Mouse (Mus musculus) liver, adult 2 months (tissue): ENCODE results near the gene Tcerg1l. TPM values are rescaled to one million over a fixed set of nuclear protein-coding genes. Genes with fewer than 3 reads are reported as not detected.

Experiments used
- DNase-seq: peaks from one replicate; pipeline ENCODE4 v3.0.0-alpha.2; 2011; ENCODE audit warnings: low read depth, low spot score; ENCODE audit errors: extremely low read depth
- H3K27ac ChIP-seq: fragments of 200-500 bp; replicated peaks from 2 replicates; pipeline ENCODE4 v1.5.1; 2012; ENCODE audit warnings: low read depth, mild to moderate bottlenecking, control low read depth, inconsistent platforms, low read length; ENCODE audit not compliant: insufficient read depth
- H3K27me3 ChIP-seq: fragments of 200-500 bp; 2 replicates; pipeline ENCODE4 v1.6.1; 2012; ENCODE audit warnings: mild to moderate bottlenecking, moderate library complexity, low read length, inconsistent platforms; ENCODE audit not compliant: control insufficient read depth, insufficient read depth
- H3K36me3 ChIP-seq: fragments of 200-500 bp; 2 replicates; pipeline ENCODE4 v1.6.1; 2012; ENCODE audit warnings: low read length, inconsistent platforms; ENCODE audit not compliant: control insufficient read depth, insufficient read depth
- H3K4me1 ChIP-seq: fragments of 200-500 bp; 2 replicates; pipeline ENCODE4 v1.6.1; 2011; ENCODE audit warnings: low read length; ENCODE audit not compliant: control insufficient read depth, insufficient read depth
- H3K4me3 ChIP-seq: fragments of 200-500 bp; 2 replicates; pipeline ENCODE4 v1.5.1; 2011; ENCODE audit warnings: low read depth, mild to moderate bottlenecking, control low read depth, low read length, moderate library complexity; ENCODE audit not compliant: insufficient read depth
- H3K79me2 ChIP-seq: fragments of 200-500 bp; 2 replicates; pipeline ENCODE4 v1.6.1; 2012; ENCODE audit warnings: inconsistent platforms, mild to moderate bottlenecking, low read length, moderate library complexity; ENCODE audit not compliant: control insufficient read depth, insufficient read depth
- H3K9ac ChIP-seq: fragments of 200-500 bp; 2 replicates; pipeline ENCODE4 v1.6.1; 2012; ENCODE audit warnings: low read depth, mild to moderate bottlenecking, control low read depth, inconsistent platforms, low read length
- CTCF ChIP-seq: fragments of 200-500 bp; IDR thresholded peaks from 2 replicates; pipeline ENCODE4 v1.5.1; 2011; ENCODE audit warnings: low read depth, low read length, control low read depth
- POLR2A ChIP-seq: fragments of 200-500 bp; IDR thresholded peaks from 2 replicates; pipeline ENCODE4 v1.6.1; 2011; ENCODE audit warnings: low read length, control low read depth; ENCODE audit not compliant: insufficient read depth; ENCODE audit errors: extremely low read depth
- WGBS: fragments of 180-500 bp; shearing (Covaris S2); methylation state at CpG from one replicate; pipeline ENCODE4 v1.1.7; 2018; 5-methylcytosine and 5-hydroxymethylcytosine counted together
- polyA plus RNA-seq: library from polyadenylated mRNA; depleted of rRNA; stranded (reverse); fragments of >200 nt; gene quantifications from 2 replicates; pipeline ENCODE4 v1.2.3, GENCODE M21; 2012
- total RNA-seq: library from RNA; depleted of rRNA; stranded (reverse); fragments of >200 nt; gene quantifications from 2 replicates; pipeline ENCODE4 v1.2.3, GENCODE M21; 2014

Tcerg1l gene
- total and polyA plus RNA-seq, 2 experiments, result not detected

DNA sequence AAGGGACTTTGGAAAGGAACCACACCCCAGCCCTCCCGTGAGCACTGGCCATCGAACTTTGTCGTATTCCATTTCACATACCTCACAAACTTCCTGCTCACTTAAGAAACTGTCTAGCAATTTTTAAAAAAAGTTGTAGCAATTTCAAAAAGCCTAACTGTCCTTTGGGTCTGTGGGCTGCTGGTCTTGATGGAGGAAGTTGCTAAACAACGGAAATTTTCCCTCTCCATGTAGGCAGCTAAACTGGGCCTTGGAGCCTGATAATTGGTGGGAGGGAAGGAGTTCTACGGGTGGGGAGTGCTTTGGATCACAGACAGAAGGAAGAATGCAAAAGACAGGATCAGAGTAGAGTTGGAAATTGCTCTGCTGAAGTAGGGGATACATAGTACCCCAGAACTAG is 155.3 kb downstream of the Tcerg1l start:
- Histone ChIP-seq H3K4me1 (no peaks in the 10 kb centered on the region), H3K27ac (no peak overlapping the region), H3K36me3 (no peaks in the 10 kb centered on the region), H3K27me3 (no peaks in the 10 kb centered on the region), H3K9ac (no peak overlapping the region), H3K79me2 (no peaks in the 10 kb centered on the region), H3K4me3 (no peak overlapping the region)
- 74% methylated on average over 5 of the region's 5 CpGs for WGBS
- no peak for TF ChIP-seq POLR2A
- TF ChIP-seq CTCF, result no peak
- DNase-seq, result no peak

DNA sequence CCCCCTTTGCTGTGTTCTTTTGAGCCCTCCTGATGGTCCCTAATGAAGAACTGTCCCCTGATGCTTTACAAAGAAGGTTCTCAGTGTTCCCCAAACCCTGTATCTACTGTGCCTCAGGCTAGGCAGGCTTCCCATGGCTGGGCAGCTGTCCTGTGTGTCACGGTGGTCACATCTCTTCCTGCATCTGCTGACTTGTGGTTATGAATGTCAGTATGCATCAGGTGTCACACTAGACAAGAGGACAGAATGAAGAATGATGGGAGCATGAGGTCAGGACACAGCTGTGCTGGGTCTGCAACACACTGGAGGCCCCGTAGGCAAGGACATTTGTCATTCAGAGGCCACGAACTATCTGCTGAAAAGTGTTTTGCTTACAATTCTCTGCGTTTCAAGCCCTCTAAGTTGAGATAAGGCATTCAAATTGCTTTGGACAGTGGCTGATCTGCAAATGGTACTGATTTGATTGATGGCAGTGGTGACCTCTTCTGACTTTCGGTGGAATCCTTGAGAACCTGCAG is 159.8 kb downstream of the Tcerg1l start:
- H3K4me1 ChIP-seq, result no peaks in the 10 kb centered on the region
- no peak for TF ChIP-seq CTCF
- no peak for TF ChIP-seq POLR2A
- no peaks in the 10 kb centered on the region for H3K36me3 ChIP-seq
- no peak overlapping the region for H3K4me3 ChIP-seq
- H3K27me3 ChIP-seq, result no peaks in the 10 kb centered on the region
- 46% methylated on average over 5 of the region's 5 CpGs for WGBS
- no peak for DNase-seq
- H3K27ac ChIP-seq, result no peak overlapping the region
- no peaks in the 10 kb centered on the region for H3K79me2 ChIP-seq
- no peak overlapping the region for H3K9ac ChIP-seq

DNA sequence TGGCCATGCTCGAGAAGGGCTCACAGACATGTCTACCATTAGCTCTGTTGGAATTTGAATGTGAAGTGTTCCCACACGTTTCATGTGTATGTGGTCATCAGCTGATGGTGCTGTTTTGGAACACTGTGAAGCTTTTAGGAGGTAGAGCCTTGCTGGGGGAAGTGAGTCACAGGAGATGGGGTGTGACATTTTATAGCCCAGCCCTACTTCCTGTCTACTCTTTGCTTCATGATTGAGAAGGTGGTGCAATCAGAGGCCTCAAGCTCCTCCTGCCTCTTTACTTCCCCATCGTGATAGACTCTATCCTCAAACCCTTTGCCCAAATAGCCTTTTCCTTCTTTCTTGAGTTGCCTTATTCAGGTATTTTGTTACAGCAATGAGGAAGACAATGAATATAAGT is 173.3 kb downstream of the Tcerg1l start:
- H3K4me3 ChIP-seq, result no peak overlapping the region
- no peaks in the 10 kb centered on the region for H3K36me3 ChIP-seq
- H3K79me2 ChIP-seq, result no peaks in the 10 kb centered on the region
- no peak overlapping the region for H3K27ac ChIP-seq
- no peak for TF ChIP-seq POLR2A
- TF ChIP-seq CTCF, result no peak
- 75% methylated on average over 3 of the region's 3 CpGs for WGBS
- DNase-seq, result no peak
- H3K4me1 ChIP-seq, result no peaks in the 10 kb centered on the region
- H3K9ac ChIP-seq, result no peak overlapping the region
- H3K27me3 ChIP-seq, result no peaks in the 10 kb centered on the region

DNA sequence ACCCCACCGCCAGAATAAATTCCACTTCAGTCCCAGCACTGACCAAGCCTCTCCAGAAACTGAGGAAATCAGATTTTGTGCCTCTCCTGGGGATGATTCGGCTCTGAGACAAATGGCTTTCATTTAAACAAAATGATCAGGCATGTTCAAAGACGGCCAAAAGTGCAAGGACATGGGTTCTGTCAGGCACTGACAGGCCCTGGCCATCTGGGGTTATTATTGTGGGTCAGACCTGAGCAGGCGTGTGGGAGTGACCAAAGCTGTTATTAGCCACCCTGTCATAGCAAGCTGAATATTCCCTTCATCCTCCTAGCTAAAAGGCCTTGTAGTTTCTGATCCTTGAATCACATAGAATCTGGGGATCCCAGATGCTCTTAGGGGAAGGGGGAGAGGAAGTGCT is 174.6 kb downstream of the Tcerg1l start:
- no peaks in the 10 kb centered on the region for H3K27me3 ChIP-seq
- no peak overlapping the region for H3K27ac ChIP-seq
- no peak for DNase-seq
- no peaks in the 10 kb centered on the region for H3K79me2 ChIP-seq
- WGBS, result 68% methylated on average over 4 of the region's 4 CpGs
- no peak overlapping the region for H3K4me3 ChIP-seq
- no peak for TF ChIP-seq POLR2A
- no peak for TF ChIP-seq CTCF
- no peak overlapping the region for H3K9ac ChIP-seq
- no peaks in the 10 kb centered on the region for H3K4me1 ChIP-seq
- no peaks in the 10 kb centered on the region for H3K36me3 ChIP-seq

DNA sequence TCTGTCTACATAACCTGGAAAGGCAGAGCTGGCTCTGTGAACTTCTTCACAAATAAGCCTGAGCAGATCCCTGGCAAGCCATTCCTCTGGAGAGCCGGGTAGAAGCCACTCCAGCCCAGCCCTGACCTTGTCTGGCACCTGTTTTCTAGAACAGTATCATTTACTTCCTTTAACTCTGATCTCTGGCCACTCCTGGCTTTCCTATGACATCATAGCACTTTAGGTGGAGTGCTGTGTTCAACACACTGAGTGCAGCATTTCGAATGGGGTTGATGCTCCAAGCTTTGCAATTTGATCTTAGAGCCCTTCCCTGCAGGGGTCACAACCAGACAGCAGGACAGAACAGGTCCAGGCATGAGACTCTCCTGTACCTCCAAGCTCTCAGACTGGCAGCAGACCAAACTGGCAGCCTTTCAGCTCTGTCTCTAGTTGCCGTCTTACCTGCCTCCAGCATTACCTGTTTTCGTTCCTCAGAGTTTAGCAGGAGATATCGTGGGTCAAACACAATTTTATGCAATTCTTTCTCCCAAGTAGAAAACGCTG is 179.9 kb downstream of the Tcerg1l start:
- H3K4me3 ChIP-seq, result no peak overlapping the region
- H3K4me1 ChIP-seq, result no peaks in the 10 kb centered on the region
- DNase-seq, result no peak
- H3K27me3 ChIP-seq, result no peaks in the 10 kb centered on the region
- no peak for TF ChIP-seq CTCF
- TF ChIP-seq POLR2A, result no peak
- WGBS, result 59% methylated on average over 6 of the region's 6 CpGs
- H3K27ac ChIP-seq, result no peak overlapping the region
- H3K9ac ChIP-seq, result no peak overlapping the region
- no peaks in the 10 kb centered on the region for H3K79me2 ChIP-seq
- H3K36me3 ChIP-seq, result no peaks in the 10 kb centered on the region

DNA sequence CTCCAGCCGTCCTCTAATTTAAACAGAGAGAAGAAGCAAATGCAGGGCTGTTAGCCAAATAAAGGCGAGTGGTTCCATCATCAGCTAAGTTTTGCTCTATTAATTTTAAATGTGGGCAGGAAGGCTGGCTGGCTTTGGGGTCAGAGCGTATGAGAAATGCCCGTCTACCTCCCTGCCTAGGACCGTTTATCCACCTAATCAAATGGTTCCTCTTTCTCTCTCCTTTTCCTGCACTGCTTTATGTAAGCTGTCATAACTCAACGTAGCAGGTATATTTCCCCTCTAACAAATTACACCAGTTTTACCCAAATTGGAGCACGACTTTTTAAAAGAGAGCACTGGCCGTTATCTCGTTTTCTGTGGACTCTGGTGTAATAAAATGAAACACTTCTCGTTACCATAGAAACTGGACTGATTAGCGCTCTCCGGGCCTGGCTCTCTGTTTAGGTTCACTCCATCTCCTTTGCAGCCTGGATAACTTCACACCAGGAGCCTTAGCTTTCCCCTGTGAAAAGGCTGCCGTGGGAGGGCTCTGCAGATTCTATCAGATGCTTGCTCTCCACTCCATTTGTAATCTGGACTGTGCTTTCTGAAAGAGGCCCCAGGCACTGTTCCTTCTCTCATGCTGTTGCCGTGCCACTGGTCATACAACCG is 182.2 kb downstream of the Tcerg1l start:
- Histone ChIP-seq H3K36me3 (no peaks in the 10 kb centered on the region), H3K4me3 (no peak overlapping the region), H3K79me2 (no peaks in the 10 kb centered on the region), H3K9ac (no peak overlapping the region), H3K27me3 (no peaks in the 10 kb centered on the region), H3K4me1 (no peaks in the 10 kb centered on the region), H3K27ac (no peak overlapping the region)
- TF ChIP-seq CTCF (no peak), POLR2A (no peak)
- DNase-seq, result no peak
- 63% methylated on average over 15 of the region's 15 CpGs for WGBS
